Mouse (Mus musculus): ENCODE measurements around the gene Arhgef16.

The Arhgef16 gene

DNA sequence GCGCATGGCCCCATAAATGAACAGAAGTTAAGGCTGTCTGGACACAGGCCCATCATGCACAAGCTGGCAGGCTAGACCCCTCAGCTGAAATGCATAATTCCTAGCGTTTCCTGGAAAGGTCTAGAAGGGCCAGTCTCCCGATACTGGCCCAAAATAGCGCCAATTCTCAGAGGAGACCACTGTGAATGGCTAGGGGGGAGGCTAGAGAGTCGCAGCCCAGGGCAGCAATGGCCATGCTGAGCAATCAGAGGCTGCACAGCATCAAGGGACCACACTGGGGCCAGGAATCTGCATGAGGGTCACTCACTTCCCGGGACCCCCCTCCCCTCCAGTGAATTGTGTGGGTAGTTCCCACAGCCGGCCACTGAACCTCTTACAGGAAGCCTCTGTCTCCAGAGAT is 17.8 kb downstream of the Arhgef16 start:
- no peak for DNase-seq

DNA sequence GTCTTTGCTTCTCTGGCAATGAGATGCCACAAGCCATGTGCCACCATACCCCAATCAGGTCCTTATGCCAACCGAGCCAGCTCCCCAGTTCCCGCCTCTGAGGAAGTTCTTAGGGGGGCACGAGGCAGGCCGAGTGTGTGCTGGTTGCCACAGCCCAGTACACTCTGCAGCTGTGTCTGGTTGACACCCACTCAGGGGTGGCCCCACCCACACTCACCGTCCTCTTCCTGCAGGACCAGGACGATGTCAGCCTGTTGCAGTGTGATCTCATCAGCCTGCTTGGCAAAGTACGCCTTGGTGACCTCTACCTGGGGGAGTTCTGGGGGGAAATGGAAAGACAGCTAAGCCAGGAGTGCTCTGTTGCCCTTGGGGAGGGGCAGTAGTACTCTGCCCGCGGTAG is 22.0 kb downstream of the Arhgef16 start:
- DNase-seq = no peak

DNA sequence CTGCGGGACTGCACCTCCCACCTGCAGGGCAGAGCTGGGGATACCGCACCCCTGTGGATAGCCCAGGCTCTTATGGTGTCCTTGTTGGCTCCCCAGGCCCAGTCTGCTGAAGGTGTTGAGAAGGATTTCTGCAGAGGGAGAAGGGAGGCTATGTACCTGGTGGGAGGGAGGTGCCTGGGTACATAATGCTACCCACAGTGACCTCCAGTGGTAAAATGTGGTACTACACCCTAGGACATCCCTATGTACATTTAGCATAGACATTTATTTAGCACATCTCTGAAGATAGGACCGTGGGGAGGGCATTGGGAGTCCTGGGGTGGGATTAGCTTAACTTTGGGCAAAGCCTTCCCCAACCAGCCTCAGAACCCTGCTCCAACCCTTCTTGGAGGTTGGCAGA is 28.5 kb downstream of the Arhgef16 start:
- peak; percentile 20 for DNase-seq

DNA sequence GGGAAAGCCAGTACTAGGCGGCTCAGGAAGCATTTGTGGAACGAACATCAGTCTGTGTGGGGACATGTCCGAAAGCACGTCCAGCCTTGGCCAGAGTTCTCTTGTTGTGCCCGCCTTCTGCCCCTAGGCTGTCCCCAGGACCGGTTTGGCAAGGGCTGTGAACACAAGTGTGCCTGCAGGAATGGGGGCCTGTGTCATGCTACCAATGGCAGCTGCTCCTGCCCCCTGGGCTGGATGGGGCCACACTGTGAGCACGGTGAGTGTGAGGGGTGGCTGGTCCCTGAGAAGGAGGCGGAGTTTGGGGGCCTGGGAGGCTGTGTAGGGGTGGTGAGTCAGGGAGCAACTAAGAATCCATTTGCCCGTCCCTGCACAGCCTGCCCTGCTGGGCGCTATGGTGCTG is 32.0 kb downstream of the Arhgef16 start:
- DNase-seq = no peak

DNA sequence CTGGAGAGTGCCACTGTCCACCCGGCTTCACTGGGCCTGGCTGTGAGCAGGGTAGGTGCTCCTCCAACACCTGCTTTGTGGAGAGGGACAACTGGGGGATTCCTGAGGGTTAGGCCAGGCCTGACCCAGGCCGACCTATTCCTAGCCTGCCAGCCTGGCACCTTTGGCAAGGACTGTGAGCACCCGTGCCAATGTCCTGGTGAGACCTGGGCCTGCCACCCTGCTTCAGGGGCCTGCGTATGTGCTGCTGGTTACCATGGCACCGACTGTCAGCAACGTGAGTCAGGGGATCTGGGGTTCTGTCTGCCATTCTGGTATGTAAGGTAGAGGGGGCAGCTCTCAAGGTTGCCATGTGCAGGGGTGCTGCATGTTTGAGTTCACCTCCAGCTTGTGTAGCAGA is 34.0 kb downstream of the Arhgef16 start:
- DNase-seq = no peak

DNA sequence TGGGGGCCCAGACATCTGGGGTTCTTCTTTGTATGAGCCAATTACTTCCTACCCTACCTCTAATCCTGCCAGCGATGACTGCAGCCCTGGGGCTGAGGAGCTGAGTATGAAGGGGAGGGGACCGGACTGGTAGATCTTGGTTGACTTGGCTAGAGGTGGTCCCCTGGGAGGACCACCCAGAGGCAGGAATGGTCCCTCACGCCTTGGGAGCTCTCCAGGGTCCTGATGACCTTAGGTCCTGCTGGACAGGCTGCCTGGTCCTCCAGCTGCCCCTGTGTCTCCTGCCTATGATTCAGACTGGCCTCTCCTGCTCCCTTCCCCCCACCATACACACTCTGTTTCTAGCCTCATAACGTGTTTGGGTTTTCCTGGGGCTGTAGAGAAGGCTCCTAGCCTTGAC is 39.4 kb downstream of the Arhgef16 start:
- DNase-seq = no peak

DNA sequence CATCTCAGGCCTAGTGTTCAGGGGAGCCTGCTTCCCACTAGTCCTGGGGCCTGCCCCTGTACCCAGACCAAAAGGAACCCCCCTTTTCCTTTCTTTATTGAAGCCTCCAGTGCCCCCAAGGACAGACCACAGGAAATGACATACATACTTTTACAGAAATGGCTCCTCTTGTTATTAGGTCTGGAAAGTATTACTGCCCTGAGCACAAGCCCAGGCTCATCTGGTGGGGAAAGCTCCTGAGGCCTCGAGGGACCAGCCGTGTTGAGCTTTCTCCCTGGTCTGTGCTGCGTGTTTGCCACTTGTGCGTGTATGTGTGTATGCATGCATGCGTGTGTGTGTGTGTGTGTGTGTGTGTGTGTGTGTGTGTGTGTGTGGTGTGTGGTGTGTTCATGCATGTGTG is 40.7 kb downstream of the Arhgef16 start:
- no peak for DNase-seq

DNA sequence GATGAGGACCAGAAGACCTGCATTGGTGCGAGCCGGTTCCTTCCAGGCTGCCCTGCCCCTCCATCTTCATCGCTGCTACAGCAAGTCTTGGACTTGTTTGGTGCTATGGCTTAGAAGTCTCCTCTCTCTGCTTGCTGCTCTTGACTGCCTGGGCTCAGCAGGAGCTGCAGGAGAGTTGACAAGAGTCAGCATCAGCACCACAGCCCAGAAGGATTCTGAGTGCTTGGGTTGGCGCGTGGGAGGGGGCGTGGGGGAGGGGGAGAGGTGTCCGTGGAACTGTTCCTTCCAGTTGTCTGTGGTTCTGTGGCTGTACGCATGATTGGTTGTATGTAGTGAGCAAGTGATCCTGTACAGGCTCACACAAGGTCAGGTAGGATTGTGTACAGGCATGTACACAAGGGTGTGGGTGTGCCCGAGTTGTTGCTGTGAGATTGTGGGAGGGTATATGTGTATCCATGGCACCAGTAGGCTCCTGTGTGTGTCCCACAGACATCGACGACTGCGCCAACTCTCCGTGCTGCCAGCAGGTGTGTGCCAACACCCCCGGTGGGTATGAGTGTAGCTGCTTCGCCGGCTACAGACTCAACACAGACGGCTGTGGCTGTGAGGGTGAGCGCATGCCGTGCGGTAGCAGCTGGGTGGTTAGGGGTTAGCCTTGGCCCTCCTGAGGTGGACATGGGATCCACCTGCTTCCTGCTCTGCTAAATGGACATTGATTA is 48.8 kb downstream of the Arhgef16 start:
- no peak for DNase-seq

DNA sequence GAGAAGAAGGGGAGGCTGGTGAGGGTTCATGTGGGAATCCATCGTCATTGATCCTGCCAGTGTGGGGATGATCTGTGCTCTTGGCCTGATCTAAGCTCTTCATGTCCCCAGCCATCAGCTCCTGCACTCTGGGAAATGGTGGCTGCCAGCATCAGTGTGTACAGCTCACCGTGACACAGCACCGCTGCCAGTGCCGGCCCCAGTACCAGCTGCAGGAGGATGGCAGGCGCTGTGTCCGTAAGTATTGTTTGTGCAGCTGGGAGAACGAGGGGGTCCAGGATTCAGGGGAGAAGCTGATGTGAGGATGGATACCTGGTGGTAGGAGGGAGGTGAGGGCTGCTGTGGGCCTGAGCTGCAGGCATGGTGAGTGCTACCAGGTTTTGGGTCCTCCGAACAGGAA is 52.2 kb downstream of the Arhgef16 start:
- no peak for DNase-seq

DNA sequence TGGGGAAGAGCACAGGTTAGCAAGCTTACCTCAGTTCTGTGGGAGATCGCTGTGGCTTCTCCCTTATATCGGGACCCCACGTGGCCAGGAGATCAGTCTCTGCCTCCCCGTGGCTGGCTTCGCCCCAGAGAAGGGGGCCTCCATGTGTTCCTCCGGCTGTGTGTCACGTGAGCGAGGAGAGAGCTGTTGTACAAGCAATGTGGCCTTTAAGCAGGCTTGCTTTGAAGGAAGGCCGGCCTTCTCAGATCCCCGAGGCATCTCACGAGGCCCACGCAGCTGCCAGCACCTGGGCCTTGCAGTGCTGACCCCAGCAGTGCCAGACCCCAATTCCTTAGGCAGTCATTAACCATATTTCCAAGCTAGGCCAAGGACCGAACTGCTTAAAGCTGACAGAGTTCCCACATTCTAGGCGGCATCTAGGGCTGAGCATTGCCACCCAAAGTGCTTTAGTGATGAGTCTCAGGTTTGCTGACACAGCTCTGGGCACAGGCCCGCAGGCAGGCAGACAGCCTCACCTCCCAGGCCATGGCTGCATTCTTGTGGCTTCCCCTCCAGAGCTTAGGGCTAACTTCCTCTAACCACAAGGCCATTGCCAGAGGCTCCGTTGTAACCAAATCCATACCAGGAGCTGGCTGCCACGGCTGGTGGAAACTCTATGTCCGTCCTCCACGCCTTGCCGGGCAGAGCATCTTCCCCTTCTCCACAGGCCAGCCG is 53.2 kb downstream of the Arhgef16 start:
- no peak for DNase-seq

DNA sequence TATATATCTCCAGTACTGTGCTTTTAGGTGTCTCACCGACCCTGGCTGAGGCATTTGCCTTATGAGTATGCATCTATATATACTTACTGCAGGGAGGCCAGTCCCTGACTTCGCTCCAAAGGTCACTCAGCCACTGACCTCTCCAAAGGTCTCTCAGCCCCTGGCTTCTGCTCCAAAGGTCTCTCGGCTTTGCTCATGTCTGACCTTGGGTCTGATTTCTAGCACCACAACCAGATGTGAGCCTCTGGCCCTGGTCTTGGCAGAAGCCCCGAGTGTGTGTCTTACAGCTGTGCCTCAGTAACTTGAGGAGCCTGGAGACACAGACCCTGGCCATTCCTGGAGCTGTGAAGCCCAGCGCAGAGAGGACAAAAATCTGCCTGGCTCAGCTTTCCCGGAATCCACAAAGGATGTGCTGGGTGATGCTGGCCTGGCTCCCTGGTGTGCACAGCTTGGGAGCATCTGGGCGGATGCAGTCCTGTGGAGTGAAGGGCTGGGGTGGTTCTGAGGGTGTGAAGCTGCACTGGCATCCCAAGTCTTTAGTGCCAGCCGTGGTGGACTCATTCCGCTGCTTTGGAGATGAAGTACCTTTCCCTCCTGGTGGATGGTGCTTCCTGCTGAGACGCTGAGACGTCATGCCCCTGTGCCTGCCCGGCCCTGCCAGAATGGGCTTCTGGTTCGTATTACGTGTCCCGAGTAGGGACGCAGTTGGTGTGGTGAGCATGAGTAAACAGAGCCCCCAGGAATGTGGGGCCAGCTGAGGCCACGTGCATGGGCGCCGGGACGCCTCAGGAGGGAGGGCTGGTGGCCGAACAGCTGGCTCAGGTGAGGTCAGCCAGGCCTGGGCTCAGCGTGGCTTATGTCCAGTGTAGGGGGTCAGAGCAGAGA is 54.0 kb downstream of the Arhgef16 start:
- no peak for DNase-seq

DNA sequence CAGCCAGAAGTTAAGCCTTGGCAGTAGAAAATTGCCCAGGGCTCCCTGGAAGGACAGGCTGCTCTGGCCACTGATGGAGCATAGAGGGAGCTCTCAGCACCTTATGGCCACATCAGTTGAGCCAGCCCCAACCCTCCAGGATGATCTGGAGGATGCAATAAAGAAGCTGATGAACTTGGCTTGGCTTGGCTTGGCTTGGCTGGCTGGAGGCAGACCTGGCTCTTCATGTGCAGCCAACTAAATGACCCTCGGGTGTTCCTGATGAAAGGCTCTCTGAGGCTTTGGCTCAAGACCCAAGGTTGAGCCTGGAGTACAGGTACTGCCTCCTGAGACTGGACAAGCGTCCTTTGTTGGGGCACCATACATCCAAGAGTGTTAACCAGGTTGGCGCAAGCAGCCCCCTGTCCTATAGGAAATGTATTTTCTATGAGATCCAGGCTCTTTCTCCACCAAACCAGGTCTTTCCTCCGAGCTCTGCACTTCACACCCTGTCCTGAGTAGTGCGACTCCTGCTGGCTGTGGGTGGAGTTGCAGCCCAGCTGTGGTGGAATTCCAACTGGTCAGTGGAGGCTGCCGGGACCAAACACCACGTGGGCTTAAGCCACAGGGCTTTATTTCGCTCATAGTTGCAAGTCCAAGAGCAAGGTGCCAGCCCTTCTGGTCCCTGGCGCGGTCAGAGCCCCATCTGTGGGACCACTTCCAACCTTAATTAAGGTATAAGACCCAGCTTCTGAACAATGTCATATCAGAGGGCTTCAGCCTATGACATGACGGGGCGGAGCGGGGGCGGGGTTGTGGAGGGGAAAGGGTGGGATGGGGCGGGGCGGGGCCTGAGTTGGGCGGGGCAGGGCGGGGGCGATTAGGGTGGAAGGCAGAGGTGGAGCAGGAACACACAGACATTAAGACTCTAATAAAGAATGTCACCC is 55.1 kb downstream of the Arhgef16 start:
- DNase-seq = peak; percentile 56

DNA sequence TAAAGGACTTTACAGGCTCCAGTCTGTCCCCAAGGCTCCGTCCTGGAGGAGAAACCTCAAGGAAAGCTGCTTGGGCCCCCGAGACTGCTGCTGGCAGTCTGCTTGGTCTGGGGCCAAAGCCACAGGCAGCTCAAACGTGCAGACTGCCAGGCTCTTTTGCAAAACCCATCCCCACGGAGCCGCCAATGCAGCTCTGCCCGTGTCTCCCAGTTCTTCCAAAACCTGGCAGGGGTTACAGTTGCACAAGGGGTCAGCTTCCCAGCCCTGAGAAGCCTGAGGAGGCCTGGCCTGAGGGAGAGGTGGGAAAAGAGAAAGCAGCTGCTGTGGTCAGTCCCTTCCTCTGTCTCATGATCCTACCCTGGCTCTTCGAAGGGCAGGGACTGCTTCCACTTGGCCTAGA is 56.1 kb downstream of the Arhgef16 start:
- no peak for DNase-seq

DNA sequence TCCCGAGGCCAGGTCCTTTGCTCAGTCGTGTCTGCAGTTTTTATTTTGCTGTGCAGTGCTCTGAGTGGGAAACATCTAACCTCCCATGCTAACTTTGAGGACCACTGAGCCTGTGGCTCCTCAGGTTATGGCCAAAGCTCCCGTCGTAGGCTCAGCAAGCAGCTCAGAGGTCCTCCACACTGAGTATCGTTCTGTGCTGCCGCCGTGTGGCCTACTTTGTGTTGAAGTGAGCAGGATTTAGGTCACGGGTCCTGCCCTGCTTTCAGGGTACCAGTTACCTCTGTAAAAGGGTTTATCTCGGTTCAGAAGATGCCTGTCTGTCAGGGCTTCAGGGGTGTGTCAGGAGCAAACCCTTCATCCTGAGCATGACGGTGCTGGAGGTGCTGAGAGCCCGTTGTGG is 60.9 kb downstream of the Arhgef16 start:
- DNase-seq = no peak

DNA sequence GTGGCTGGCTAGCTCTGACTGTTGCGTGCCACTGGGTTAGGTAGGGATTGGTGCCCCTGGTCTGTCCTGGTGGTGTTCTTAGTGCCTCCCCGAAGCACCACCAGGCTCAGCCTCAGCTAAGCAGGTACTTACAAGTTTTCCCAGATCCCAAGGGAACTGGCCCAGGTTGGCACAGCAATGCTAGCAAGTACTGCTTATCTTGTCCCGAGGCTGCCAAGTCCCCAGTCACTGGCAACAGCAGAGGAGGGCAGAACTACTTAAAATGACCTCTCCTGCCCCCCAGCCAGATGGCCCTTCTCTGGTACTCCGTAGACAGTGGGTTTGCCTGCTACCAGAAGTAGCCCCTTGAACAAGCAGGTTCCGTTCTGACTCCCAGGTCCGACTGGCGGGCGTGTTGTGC is 62.3 kb downstream of the Arhgef16 start:
- no peak for DNase-seq

DNA sequence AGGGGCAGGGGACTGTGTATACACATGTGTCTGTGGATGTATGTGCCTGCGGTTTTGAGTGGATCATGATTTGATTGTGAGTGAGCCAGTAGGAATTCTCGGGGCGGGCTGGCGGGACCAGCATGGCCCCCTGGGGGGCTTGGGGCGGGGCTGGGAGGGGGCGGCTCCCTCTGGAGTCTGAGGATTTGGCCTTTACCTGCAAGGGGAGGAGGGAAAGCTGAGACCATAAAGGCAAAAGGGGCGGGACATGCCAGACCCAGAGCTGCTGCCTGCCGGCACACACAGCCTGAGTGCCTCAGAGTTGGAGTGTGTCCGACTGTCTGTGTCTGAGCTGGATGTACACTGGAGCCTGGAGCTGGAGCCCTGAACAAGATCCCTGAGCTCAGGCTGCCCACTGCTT is 64.2 kb downstream of the Arhgef16 start:
- no peak for DNase-seq

DNA sequence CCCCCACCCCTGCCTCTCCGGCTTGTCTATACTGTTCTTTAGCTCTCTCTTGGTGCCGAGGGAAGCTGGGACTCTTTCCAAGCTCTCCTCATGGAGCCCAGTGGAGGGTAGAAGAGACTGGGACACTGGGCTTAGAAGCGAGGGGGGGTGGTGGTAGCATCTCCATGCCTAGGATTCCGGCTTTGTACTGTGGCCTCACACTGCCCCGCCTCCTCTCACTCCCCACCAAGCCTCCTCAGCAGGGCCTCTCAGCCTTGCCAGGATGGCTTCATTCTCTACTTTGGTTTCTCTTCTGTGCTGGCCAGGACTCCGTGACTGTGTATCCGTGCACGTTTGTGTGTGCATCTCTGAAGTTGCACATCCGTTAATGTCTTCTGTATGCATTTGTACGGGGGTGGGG is 64.6 kb downstream of the Arhgef16 start:
- DNase-seq = no peak

DNA sequence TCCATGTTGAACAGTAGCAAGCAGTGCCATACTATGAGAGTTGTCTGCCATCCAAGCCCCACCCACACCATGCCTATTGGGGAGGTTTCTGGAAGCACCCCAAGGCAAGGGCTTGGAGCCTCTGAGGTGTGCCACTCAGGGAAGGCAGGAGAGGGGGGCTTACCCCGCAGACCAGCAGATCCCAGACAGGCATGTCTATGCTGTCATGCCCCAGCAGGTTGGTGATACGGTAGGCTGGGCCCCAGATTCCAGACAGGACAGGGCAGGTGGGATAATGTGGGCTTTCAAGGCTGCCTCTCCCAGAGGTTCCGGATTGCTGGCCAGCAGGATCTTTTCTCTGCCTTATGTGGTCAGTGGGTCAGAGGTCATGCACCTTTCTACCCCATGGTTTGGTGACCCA is 65.5 kb downstream of the Arhgef16 start:
- no peak for DNase-seq

DNA sequence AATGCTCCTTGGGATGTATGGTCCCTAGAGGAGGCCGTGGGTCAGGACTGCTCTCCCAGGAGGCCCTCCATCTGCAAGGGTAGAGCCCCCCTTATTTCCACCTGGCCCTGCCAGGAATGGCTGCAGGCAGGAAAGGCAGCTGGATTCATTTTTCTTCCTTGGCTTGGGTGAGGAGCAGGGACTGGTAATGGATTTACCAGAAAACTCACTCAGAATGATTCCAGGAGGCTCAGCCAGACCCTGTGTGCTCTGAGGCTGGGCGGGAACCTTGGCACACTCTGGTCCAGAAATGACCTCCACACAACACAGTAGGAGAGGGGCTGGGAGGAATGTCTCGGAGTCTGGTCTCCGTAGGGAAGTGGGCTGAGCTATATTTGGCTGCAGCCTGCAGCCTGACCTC is 69.2 kb downstream of the Arhgef16 start:
- no peak for DNase-seq

DNA sequence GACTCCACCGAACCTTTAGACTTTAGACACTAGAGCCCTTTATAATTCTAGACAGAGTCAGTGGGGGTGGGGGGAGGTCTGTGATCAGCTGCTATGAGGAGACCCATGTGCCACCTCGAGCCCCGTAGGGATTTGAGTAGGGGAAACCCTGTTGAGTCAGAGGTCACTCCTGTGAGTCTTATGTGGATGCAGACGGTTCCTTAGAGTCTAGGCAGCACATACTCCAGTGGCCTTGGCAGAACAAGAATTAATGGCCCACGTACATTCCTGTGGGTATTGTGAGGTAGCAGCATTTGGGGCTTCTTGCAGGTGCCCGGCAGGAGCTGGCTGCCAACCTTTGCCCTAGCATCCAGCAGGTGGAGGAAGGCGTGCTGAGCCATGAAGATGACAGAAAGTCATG is 70.1 kb downstream of the Arhgef16 start:
- no peak for DNase-seq

DNA sequence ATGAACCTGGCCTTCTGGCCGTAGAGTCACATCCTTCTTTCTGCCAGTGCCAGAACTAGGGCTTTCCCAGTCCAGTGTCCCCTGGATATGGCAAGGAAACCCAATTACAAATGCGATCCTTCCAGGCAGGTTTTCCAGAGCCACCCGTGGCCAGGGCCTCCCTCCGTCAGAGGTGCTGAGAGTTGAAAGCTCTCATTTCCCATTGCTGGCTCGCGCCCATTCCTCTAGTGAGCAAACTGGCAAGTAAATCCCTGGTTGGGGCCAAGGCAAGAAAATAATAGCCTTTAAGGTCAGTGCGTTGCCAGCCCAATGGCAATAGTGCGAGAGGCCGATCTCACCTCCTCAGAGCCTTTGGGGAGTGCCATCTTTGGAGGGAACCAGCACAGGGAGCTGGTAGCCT is 71.9 kb downstream of the Arhgef16 start:
- no peak for DNase-seq

Data from cerebellum, adult 8-10 months (tissue).